8 mouse cellular contexts compared by ENCODE assay signal in the genomic region with DNA sequence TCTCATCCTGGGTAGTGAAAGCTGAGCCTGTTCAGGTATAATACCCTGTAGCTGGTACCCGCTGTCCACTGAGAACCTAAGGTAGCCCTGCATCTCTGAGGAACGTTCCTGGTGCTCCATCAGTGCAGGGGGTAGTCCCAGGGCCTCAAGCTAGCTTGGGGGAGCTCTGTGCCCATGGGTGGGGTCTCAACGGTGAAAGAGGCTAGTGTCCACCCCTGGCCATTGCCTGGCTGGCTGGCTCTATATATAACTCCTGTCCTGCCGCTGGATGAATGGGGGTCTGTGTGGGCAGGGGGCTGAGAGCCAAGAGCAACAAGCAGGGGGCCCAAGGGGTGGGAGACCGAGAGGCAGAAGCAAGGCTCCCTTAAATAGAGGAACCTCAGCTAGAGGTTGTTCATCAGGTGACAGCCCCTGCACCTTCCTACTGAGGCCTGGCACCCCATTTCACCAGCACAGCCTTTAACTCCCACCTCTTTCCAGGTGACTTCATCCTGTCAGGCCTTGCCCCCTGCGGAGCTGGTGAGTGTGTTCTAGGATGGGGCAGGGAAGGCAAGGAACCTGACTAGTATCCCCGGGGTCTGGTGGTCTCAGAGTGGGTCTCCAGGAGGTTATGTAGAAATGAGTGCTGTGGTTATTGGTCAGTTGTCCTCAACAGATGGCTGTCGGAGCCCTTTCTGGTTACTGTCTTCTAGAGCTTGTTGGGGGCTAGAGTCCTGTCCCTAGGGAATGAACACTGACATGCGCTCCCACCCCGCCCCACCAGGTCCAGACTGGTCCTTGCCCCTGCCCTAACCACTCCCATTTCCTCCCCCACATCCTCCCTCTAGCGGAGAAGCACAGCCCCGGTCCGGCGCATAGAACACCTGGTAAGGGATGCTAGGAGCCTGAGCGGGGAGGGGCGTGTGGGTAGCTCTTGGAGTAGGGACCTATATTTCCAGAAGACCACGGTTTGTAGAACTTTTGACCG. TPM values are rescaled to one million over a fixed set of nuclear protein-coding genes. Genes with fewer than 3 reads are reported as not detected.
DNase-seq lines count a peak whose midpoint lies in the region; ATAC-seq and TF ChIP-seq lines count a peak whose summit lies in the region.

No protein-coding gene starts in this region.

- H3K4me1 ChIP-seq in forebrain, embryonic 10.5 days: peaks cover 84% of the 10 kb centered on the region
- H3K4me1 ChIP-seq in forebrain, embryonic 16.5 days (replicated peaks; ENCODE audit: control insufficient read depth, insufficient read depth, low read length): peaks cover 27% of the 10 kb centered on the region
- H3K4me1 ChIP-seq in CH12.LX (ENCODE audit: control insufficient read depth in 1 of 2, insufficient read depth in 2 of 2): peaks cover 25 to 57% of the 10 kb centered on the region in 2 experiments
- H3K4me1 ChIP-seq in forebrain, embryonic 13.5 days: peaks cover 55% of the 10 kb centered on the region
- peaks cover 52% of the 10 kb centered on the region for H3K4me1 ChIP-seq in kidney, adult 2 months (ENCODE audit: control insufficient read depth, insufficient read depth, low read length)
- peaks cover 25% of the 10 kb centered on the region for H3K4me1 ChIP-seq in midbrain, embryonic 11.5 days (ENCODE audit: control insufficient read depth, insufficient read depth, low read length)

- TF ChIP-seq EP300 in CH12.LX (IDR thresholded peaks at IDR 0.05; ENCODE audit: low read length): no peak

- no peaks in the 10 kb centered on the region for H3K79me2 ChIP-seq in CH12.LX (replicated peaks; ENCODE audit: control insufficient read depth, extremely low read depth, insufficient read depth, poor library complexity, severe bottlenecking)

- no peaks in the 10 kb centered on the region for H3K9me3 ChIP-seq in forebrain, embryonic 10.5 days
- H3K9me3 ChIP-seq in forebrain, embryonic 16.5 days (ENCODE audit: control insufficient read depth, low read length): no peaks in the 10 kb centered on the region
- no peaks in the 10 kb centered on the region for H3K9me3 ChIP-seq in CH12.LX (replicated peaks; ENCODE audit: low read length)
- no peaks in the 10 kb centered on the region for H3K9me3 ChIP-seq in forebrain, embryonic 13.5 days (replicated peaks)
- H3K9me3 ChIP-seq in midbrain, embryonic 11.5 days (ENCODE audit: control insufficient read depth, low read length): no peaks in the 10 kb centered on the region

- no peak overlapping the region for H3K9ac ChIP-seq in forebrain, embryonic 16.5 days (replicated peaks; ENCODE audit: low read depth, low read length)
- no peak overlapping the region for H3K9ac ChIP-seq in CH12.LX (ENCODE audit: insufficient read depth, low read depth)
- 0 out of 2 replicates have a peak overlapping the region, but pooled peaks have one; percentile 6 for H3K9ac ChIP-seq in forebrain, embryonic 13.5 days
- H3K9ac ChIP-seq in midbrain, embryonic 11.5 days (ENCODE audit: low read length): no peak overlapping the region

- dilution Hi-C loops in CH12.LX (cut with MboI; ENCODE audit: extremely low pct_ligation_motif_present, extremely low pct_unique_long_range_greater_than_20kb, low sequenced_read_pairs): no loop called here

- TF ChIP-seq RAD21 in CH12.LX (IDR thresholded peaks at IDR 0.05; ENCODE audit: low read depth, low read length): no peak

- in situ Hi-C loops in CH12.LX (cut with MboI; ENCODE audit: low pct_ligation_motif_present, low pct_unique_long_range_greater_than_20kb, low sequenced_read_pairs): no loop called here

- WGBS in forebrain, embryonic 10.5 days: 28% methylated on average over 18 of the region's 18 CpGs
- WGBS in forebrain, embryonic 16.5 days: 25% methylated on average over 18 of the region's 18 CpGs
- 35% methylated on average over 16 of the region's 18 CpGs for WGBS in forebrain, embryonic 13.5 days
- WGBS in kidney, adult 2 months: 43% methylated on average over 18 of the region's 18 CpGs
- 27% methylated on average over 18 of the region's 18 CpGs for WGBS in midbrain, embryonic 11.5 days

- peak in 1 of 2 experiments; percentile 40; a peak in 2 of 4 replicates for TF ChIP-seq CTCF in CH12.LX (conservative IDR thresholded peaks at IDR 0.05 in 1 of 2, IDR thresholded peaks at IDR 0.05 in 1 of 2; ENCODE audit: low read depth in 2 of 2, low read length in 2 of 2)
- TF ChIP-seq CTCF in kidney, adult 2 months (conservative IDR thresholded peaks at IDR 0.05; ENCODE audit: insufficient read depth, insufficient read length, low read depth, low read length): no peak

- H3K27me3 ChIP-seq in forebrain, embryonic 10.5 days (ENCODE audit: poor library complexity, severe bottlenecking): peaks cover 77% of the 10 kb centered on the region
- H3K27me3 ChIP-seq in forebrain, embryonic 16.5 days (replicated peaks; ENCODE audit: control insufficient read depth, insufficient read depth, low read length): peaks cover 11% of the 10 kb centered on the region; the same call in 1 of the 2 replicates
- H3K27me3 ChIP-seq in CH12.LX (replicated peaks): peaks cover 72% of the 10 kb centered on the region
- H3K27me3 ChIP-seq in forebrain, embryonic 13.5 days: peaks cover 56% of the 10 kb centered on the region
- no peaks in the 10 kb centered on the region for H3K27me3 ChIP-seq in kidney, adult 2 months (replicated peaks; ENCODE audit: control insufficient read depth, insufficient read depth, low read length)
- peaks cover 39% of the 10 kb centered on the region for H3K27me3 ChIP-seq in midbrain, embryonic 11.5 days (ENCODE audit: control insufficient read depth, insufficient read depth, low read length)

- DNase-seq in forebrain, embryonic 10.5 days (ENCODE audit: extremely low spot score, low spot score): no peak
- peak; percentile 54 for DNase-seq in CH12.LX (ENCODE audit: extremely low read depth)
- no peak for DNase-seq in kidney, adult 2 months
- DNase-seq in midbrain, embryonic 11.5 days (ENCODE audit: low spot score, missing footprints): peak; percentile 84
- no peak for DNase-seq in frontal cortex, postnatal 14 days (ENCODE audit: low spot score in 2 of 2)

- TF ChIP-seq POLR2A in CH12.LX (IDR thresholded peaks at IDR 0.05; ENCODE audit: low read depth, low read length): no peak
- TF ChIP-seq POLR2A in kidney, adult 2 months (IDR thresholded peaks at IDR 0.05; ENCODE audit: low read depth, low read length): no peak

- peak overlapping the region; percentile 48 for H3K4me3 ChIP-seq in forebrain, embryonic 10.5 days
- no peak overlapping the region for H3K4me3 ChIP-seq in forebrain, embryonic 16.5 days (replicated peaks; ENCODE audit: low read length)
- no peak overlapping the region for H3K4me3 ChIP-seq in CH12.LX (replicated peaks in 1 of 3; ENCODE audit: low read depth in 2 of 3, low read length in 2 of 3, poor library complexity in 1 of 3)
- no peak overlapping the region for H3K4me3 ChIP-seq in forebrain, embryonic 13.5 days
- peak overlapping the region; percentile 42 for H3K4me3 ChIP-seq in kidney, adult 2 months (ENCODE audit: insufficient read depth, low read depth, low read length)
- H3K4me3 ChIP-seq in midbrain, embryonic 11.5 days (ENCODE audit: low read depth, low read length): no peak overlapping the region

- H3K36me3 ChIP-seq in forebrain, embryonic 10.5 days (replicated peaks): peaks cover 8% of the 10 kb centered on the region
- H3K36me3 ChIP-seq in forebrain, embryonic 16.5 days (ENCODE audit: control insufficient read depth, insufficient read depth): no peaks in the 10 kb centered on the region
- H3K36me3 ChIP-seq in CH12.LX (replicated peaks in 1 of 2; ENCODE audit: control insufficient read depth in 1 of 2, insufficient read depth in 1 of 2, low read length in 1 of 2): no peaks in the 10 kb centered on the region
- H3K36me3 ChIP-seq in forebrain, embryonic 13.5 days (ENCODE audit: poor library complexity, severe bottlenecking): no peaks in the 10 kb centered on the region
- peaks cover 8% of the 10 kb centered on the region for H3K36me3 ChIP-seq in kidney, adult 2 months (ENCODE audit: control insufficient read depth, insufficient read depth, low read length)
- no peaks in the 10 kb centered on the region for H3K36me3 ChIP-seq in midbrain, embryonic 11.5 days (ENCODE audit: control insufficient read depth, insufficient read depth, low read length)

- no peak overlapping the region for H3K27ac ChIP-seq in forebrain, embryonic 10.5 days
- H3K27ac ChIP-seq in forebrain, embryonic 16.5 days (ENCODE audit: low read length): no peak overlapping the region
- no peak overlapping the region for H3K27ac ChIP-seq in CH12.LX (ENCODE audit: insufficient read depth, low read depth)
- H3K27ac ChIP-seq in forebrain, embryonic 13.5 days: no peak overlapping the region
- H3K27ac ChIP-seq in kidney, adult 2 months (ENCODE audit: insufficient read depth, low read depth, low read length): peak overlapping the region; percentile 25; the same call in 1 of the 2 replicates
- H3K27ac ChIP-seq in midbrain, embryonic 11.5 days (ENCODE audit: low read depth, low read length): no peak overlapping the region

- ATAC-seq in forebrain, embryonic 16.5 days: no peak
- no peak for ATAC-seq in forebrain, embryonic 13.5 days
- no peak for ATAC-seq in midbrain, embryonic 11.5 days (ENCODE audit: low FRiP score)
- no peak for ATAC-seq in frontal cortex, adult (ENCODE audit: low TSS enrichment)

- H3K4me2 ChIP-seq in forebrain, embryonic 16.5 days (ENCODE audit: low read length): no peak overlapping the region; the same call in 1 of the 2 replicates
- H3K4me2 ChIP-seq in CH12.LX (ENCODE audit: insufficient read depth, low read depth, poor library complexity, severe bottlenecking): peak overlapping the region; percentile 77
- peak overlapping the region; percentile 55 for H3K4me2 ChIP-seq in forebrain, embryonic 13.5 days
- peak overlapping the region; percentile 49; the same call in 1 of the 2 replicates for H3K4me2 ChIP-seq in midbrain, embryonic 11.5 days

RNA-seq across cellular contexts. Expression of a gene that starts 5.8 kb away (rescaled TPM):
- polyA plus RNA-seq in forebrain, embryonic 10.5 days (2016; fragmentation: Nextera tagmentation; extraction: Ambion mirVana): 11.1 and 13.1 TPM in 2 replicates
- 6.9 and 7.7 TPM in 2 replicates for polyA plus RNA-seq in forebrain, embryonic 16.5 days (2015; fragmentation: Nextera tagmentation; extraction: Ambion mirVana)
- 0.08 and 0.13 TPM in 2 replicates for total RNA-seq in CH12.LX (2012; rRNA removed)
- not detected in 2 replicates for total RNA-seq in CH12.LX (2014; rRNA removed)
- polyA plus RNA-seq in CH12.LX (2012; ENCODE audit: insufficient read length, low read depth): 0.34 and 0.49 TPM in 2 replicates
- 4.5 and 6.7 TPM in 2 replicates for polyA plus RNA-seq in forebrain, embryonic 13.5 days (2015; fragmentation: Nextera tagmentation; extraction: Ambion mirVana)
- 124 and 143 TPM in 2 replicates for polyA plus RNA-seq in kidney, adult 2 months (2012; rRNA removed)
- 7.5 TPM in 2 replicates for polyA plus RNA-seq in midbrain, embryonic 11.5 days (2014; fragmentation: Nextera tagmentation; extraction: Ambion mirVana)

RNA-seq across cellular contexts. Expression of a gene that starts 30.0 kb away (rescaled TPM):
- 10.8 and 12.7 TPM in 2 replicates for polyA plus RNA-seq in forebrain, embryonic 10.5 days (2016; fragmentation: Nextera tagmentation; extraction: Ambion mirVana)
- 48.2 and 56.4 TPM in 2 replicates for polyA plus RNA-seq in forebrain, embryonic 16.5 days (2015; fragmentation: Nextera tagmentation; extraction: Ambion mirVana)
- total RNA-seq in CH12.LX (2012; rRNA removed) (21.6 and 24.7 TPM in 2 replicates), CH12.LX (2014; rRNA removed) (19.6 and 21.5 TPM in 2 replicates)
- 25.7 and 33.5 TPM in 2 replicates for polyA plus RNA-seq in CH12.LX (2012; ENCODE audit: insufficient read length, low read depth)
- 21.7 and 25.4 TPM in 2 replicates for polyA plus RNA-seq in forebrain, embryonic 13.5 days (2015; fragmentation: Nextera tagmentation; extraction: Ambion mirVana)
- polyA plus RNA-seq in kidney, adult 2 months (2012; rRNA removed): 29.7 and 30.1 TPM in 2 replicates
- 9.8 and 10.5 TPM in 2 replicates for polyA plus RNA-seq in midbrain, embryonic 11.5 days (2014; fragmentation: Nextera tagmentation; extraction: Ambion mirVana)

RNA-seq across cellular contexts. Expression of a gene that starts 32.5 kb away (rescaled TPM):
- 140 and 143 TPM in 2 replicates for polyA plus RNA-seq in forebrain, embryonic 10.5 days (2016; fragmentation: Nextera tagmentation; extraction: Ambion mirVana)
- 109 and 117 TPM in 2 replicates for polyA plus RNA-seq in forebrain, embryonic 16.5 days (2015; fragmentation: Nextera tagmentation; extraction: Ambion mirVana)
- total RNA-seq in CH12.LX (2012; rRNA removed): 507 and 555 TPM in 2 replicates
- 492 and 536 TPM in 2 replicates for total RNA-seq in CH12.LX (2014; rRNA removed)
- 652 and 950 TPM in 2 replicates for polyA plus RNA-seq in CH12.LX (2012; ENCODE audit: insufficient read length, low read depth)
- polyA plus RNA-seq in forebrain, embryonic 13.5 days (2015; fragmentation: Nextera tagmentation; extraction: Ambion mirVana): 90.5 and 102 TPM in 2 replicates
- 92.1 and 124 TPM in 2 replicates for polyA plus RNA-seq in kidney, adult 2 months (2012; rRNA removed)
- polyA plus RNA-seq in midbrain, embryonic 11.5 days (2014; fragmentation: Nextera tagmentation; extraction: Ambion mirVana): 106 and 107 TPM in 2 replicates

RNA-seq across cellular contexts. Expression of a gene that starts 38.1 kb away (rescaled TPM):
- polyA plus RNA-seq in forebrain, embryonic 10.5 days (2016; fragmentation: Nextera tagmentation; extraction: Ambion mirVana): 0.14 and 0.17 TPM in 2 replicates
- polyA plus RNA-seq in forebrain, embryonic 16.5 days (2015; fragmentation: Nextera tagmentation; extraction: Ambion mirVana): 2.2 and 2.4 TPM in 2 replicates
- total RNA-seq in CH12.LX (2012; rRNA removed) (0.38 TPM in 1 of 2 replicates, not detected in the other), CH12.LX (2014; rRNA removed) (not detected in 2 replicates)
- polyA plus RNA-seq in CH12.LX (2012; ENCODE audit: insufficient read length, low read depth): not detected in 2 replicates
- polyA plus RNA-seq in forebrain, embryonic 13.5 days (2015; fragmentation: Nextera tagmentation; extraction: Ambion mirVana): 0.37 and 0.40 TPM in 2 replicates
- polyA plus RNA-seq in kidney, adult 2 months (2012; rRNA removed): 18.5 and 26.8 TPM in 2 replicates
- polyA plus RNA-seq in midbrain, embryonic 11.5 days (2014; fragmentation: Nextera tagmentation; extraction: Ambion mirVana): 0.34 and 0.40 TPM in 2 replicates

RNA-seq across cellular contexts. Expression of a gene that starts 44.3 kb away (rescaled TPM):
- polyA plus RNA-seq in forebrain, embryonic 10.5 days (2016; fragmentation: Nextera tagmentation; extraction: Ambion mirVana): 0.09 TPM in 1 of 2 replicates, not detected in the other
- polyA plus RNA-seq in forebrain, embryonic 16.5 days (2015; fragmentation: Nextera tagmentation; extraction: Ambion mirVana): not detected in 2 replicates
- total RNA-seq in CH12.LX (2012; rRNA removed): 3.7 and 10.4 TPM in 2 replicates
- total RNA-seq in CH12.LX (2014; rRNA removed): 0.09 and 0.28 TPM in 2 replicates
- polyA plus RNA-seq in CH12.LX (2012; ENCODE audit: insufficient read length, low read depth): 0.56 and 0.65 TPM in 2 replicates
- polyA plus RNA-seq in forebrain, embryonic 13.5 days (2015; fragmentation: Nextera tagmentation; extraction: Ambion mirVana): 0.10 TPM in 1 of 2 replicates, not detected in the other
- polyA plus RNA-seq in kidney, adult 2 months (2012; rRNA removed): 1.1 and 1.2 TPM in 2 replicates
- not detected in 2 replicates for polyA plus RNA-seq in midbrain, embryonic 11.5 days (2014; fragmentation: Nextera tagmentation; extraction: Ambion mirVana)

Comparison
In these comparisons a context has a peak if more than half of its experiments do, and no peak if none do; other contexts are left out.
1. H3K4me3 ChIP-seq: peak in forebrain, embryonic 10.5 days (single experiment) and kidney, adult 2 months (single experiment); none in forebrain, embryonic 16.5 days (single experiment), CH12.LX (0 of 3), forebrain, embryonic 13.5 days (single experiment) and midbrain, embryonic 11.5 days (single experiment).
2. DNase-seq: peak in CH12.LX (single experiment) and midbrain, embryonic 11.5 days (single experiment); none in forebrain, embryonic 10.5 days (single experiment), kidney, adult 2 months (single experiment) and frontal cortex, postnatal 14 days (0 of 2).